Mouse (Mus musculus): Measurements from ENCODE around the gene Efcab2. TPM values are rescaled to one million over a fixed set of nuclear protein-coding genes. Genes with fewer than 3 reads are reported as not detected.

The Efcab2 gene
- polyA plus RNA-seq, 1 experiment from 2014 or later, result 5.1 TPM

- Histone ChIP-seq H3K9ac (replicated peaks; ENCODE audit: low read length) (peak overlapping the region; percentile 75), H3K4me2 (replicated peaks; ENCODE audit: low read depth, low read length) (peak overlapping the region; percentile 95), H3K27ac (ENCODE audit: low read length) (peak overlapping the region; percentile 84), H3K4me1 (ENCODE audit: insufficient read depth, low read length) (peaks cover 29% of the 10 kb centered on the region), H3K9me3 (ENCODE audit: low read length) (no peaks in the 10 kb centered on the region), H3K4me3 (ENCODE audit: low read length) (peak overlapping the region; percentile 68), H3K27me3 (ENCODE audit: insufficient read depth, low read length) (peaks cover 5% of the 10 kb centered on the region; the same call in 1 of the 2 replicates), H3K36me3 (ENCODE audit: insufficient read depth, low read length) (no peaks in the 10 kb centered on the region)
- WGBS, result under 1% methylated on average over 58 of the region's 59 CpGs
- peak; percentile 53 for ATAC-seq (ENCODE audit: low FRiP score, low TSS enrichment)
These were observed 121.9 kb downstream of the Efcab2 start for GRCm38 (mm10) chr1:178527547-178528361.

GRCm38 (mm10) chr1:178528431-178529351, 122.8 kb downstream of the Efcab2 start, which contains the start of gene Kif26b:
Kif26b (plus strand) TSS chr1:178529125.
- ATAC-seq (ENCODE audit: low FRiP score, low TSS enrichment), result peak; percentile 75
- Histone ChIP-seq H3K36me3 (ENCODE audit: insufficient read depth, low read length) (no peaks in the 10 kb centered on the region), H3K27me3 (ENCODE audit: insufficient read depth, low read length) (peaks cover 5% of the 10 kb centered on the region; the same call in 1 of the 2 replicates), H3K9ac (replicated peaks; ENCODE audit: low read length) (peak within 1 kb of the TSS; percentile 75), H3K4me3 (ENCODE audit: low read length) (peak within 1 kb of the TSS; percentile 68), H3K4me2 (replicated peaks; ENCODE audit: low read depth, low read length) (peak within 1 kb of the TSS; percentile 95), H3K9me3 (ENCODE audit: low read length) (no peaks in the 10 kb centered on the region), H3K27ac (ENCODE audit: low read length) (peak within 1 kb of the TSS; percentile 84), H3K4me1 (ENCODE audit: insufficient read depth, low read length) (peaks cover 30% of the 10 kb centered on the region)
- WGBS, result under 1% methylated on average over 90 of the region's 92 CpGs

GRCm38 (mm10) chr1:178529512-178530300, 123.8 kb downstream of the Efcab2 start:
- Histone ChIP-seq H3K27ac (ENCODE audit: low read length) (peak overlapping the region; percentile 84), H3K27me3 (ENCODE audit: insufficient read depth, low read length) (peaks cover 5% of the 10 kb centered on the region; the same call in 1 of the 2 replicates), H3K4me2 (replicated peaks; ENCODE audit: low read depth, low read length) (peak overlapping the region; percentile 95), H3K36me3 (ENCODE audit: insufficient read depth, low read length) (no peaks in the 10 kb centered on the region), H3K9me3 (ENCODE audit: low read length) (no peaks in the 10 kb centered on the region), H3K4me1 (ENCODE audit: insufficient read depth, low read length) (peaks cover 30% of the 10 kb centered on the region), H3K9ac (replicated peaks; ENCODE audit: low read length) (peak overlapping the region; percentile 75), H3K4me3 (ENCODE audit: low read length) (peak overlapping the region; percentile 68)
- WGBS, result under 1% methylated on average over 38 of the region's 38 CpGs
- ATAC-seq (ENCODE audit: low FRiP score, low TSS enrichment), result 0 out of 2 replicates have a peak, but pooled peaks have one; percentile 4

GRCm38 (mm10) chr1:178530301-178531078, 124.6 kb downstream of the Efcab2 start:
- H3K36me3 ChIP-seq (ENCODE audit: insufficient read depth, low read length), result peaks cover 5% of the 10 kb centered on the region
- H3K4me1 ChIP-seq (ENCODE audit: insufficient read depth, low read length), result peaks cover 30% of the 10 kb centered on the region
- under 1% methylated on average over 48 of the region's 62 CpGs for WGBS
- H3K4me3 ChIP-seq (ENCODE audit: low read length), result peak overlapping the region; percentile 68
- H3K4me2 ChIP-seq (replicated peaks; ENCODE audit: low read depth, low read length), result peak overlapping the region; percentile 95
- H3K9ac ChIP-seq (replicated peaks; ENCODE audit: low read length), result peak overlapping the region; percentile 75
- H3K27me3 ChIP-seq (ENCODE audit: insufficient read depth, low read length), result peaks cover 5% of the 10 kb centered on the region; the same call in 1 of the 2 replicates
- ATAC-seq (ENCODE audit: low FRiP score, low TSS enrichment), result peak; percentile 29
- H3K9me3 ChIP-seq (ENCODE audit: low read length), result no peaks in the 10 kb centered on the region
- peak overlapping the region; percentile 84 for H3K27ac ChIP-seq (ENCODE audit: low read length)

Small RNAs within 50 kb of the gene (microRNA-seq; reads per million reads assigned to microRNA genes)
- not detected for gene Gm27458

Other genes starting within 250 kb of the Efcab2 start
- gene Desi2, start 218.7 kb upstream of the Efcab2 start, polyA plus RNA-seq (2015; fragmentation: Nextera tagmentation; extraction: Ambion mirVana), result 18.5 and 23.0 TPM in 2 replicates
- gene Cox20, start 87.0 kb upstream of the Efcab2 start, polyA plus RNA-seq (2015; fragmentation: Nextera tagmentation; extraction: Ambion mirVana), result 111 and 124 TPM in 2 replicates
- gene Hnrnpu, start 68.3 kb upstream of the Efcab2 start, polyA plus RNA-seq (2015; fragmentation: Nextera tagmentation; extraction: Ambion mirVana), result 259 and 263 TPM in 2 replicates
- gene Kif26b, start 123.0 kb downstream of the Efcab2 start, polyA plus RNA-seq (2015; fragmentation: Nextera tagmentation; extraction: Ambion mirVana), result 9.3 and 11.4 TPM in 2 replicates